Mouse (Mus musculus) kidney, postnatal 0 days (tissue): ENCODE results near the gene Mpv17l2. TPM values are rescaled to one million over a fixed set of nuclear protein-coding genes. Genes with fewer than 3 reads are reported as not detected.

ENCODE experiments used
- ATAC-seq: fragments of 200-750 bp; cut with Nextera tagmentation; replicated peaks from 2 replicates; pipeline ENCODE4 v1.8.0; 2017; ENCODE audit warnings: low read depth, moderate number of reproducible peaks, moderate TSS enrichment, moderate library complexity; ENCODE audit not compliant: low FRiP score
- DNase-seq: peaks from one replicate; pipeline ENCODE4 v3.0.0-alpha.2; 2016; ENCODE audit warnings: low spot score
- H3K27ac ChIP-seq: fragments of 300-500 bp; sonication (generic); 2 replicates; pipeline ENCODE4 v1.5.1; 2014; ENCODE audit warnings: mild to moderate bottlenecking
- H3K27me3 ChIP-seq: fragments of 300-500 bp; sonication (generic); 2 replicates; pipeline ENCODE4 v1.6.1; 2014; ENCODE audit warnings: low read length, mixed read lengths; ENCODE audit not compliant: insufficient read depth
- H3K36me3 ChIP-seq: fragments of 300-500 bp; sonication (generic); 2 replicates; pipeline ENCODE4 v1.6.1; 2014; ENCODE audit warnings: low read length, mixed read lengths; ENCODE audit not compliant: insufficient read depth
- H3K4me1 ChIP-seq: fragments of 300-500 bp; sonication (generic); replicated peaks from 2 replicates; pipeline ENCODE4 v1.6.1; 2014; ENCODE audit warnings: antibody characterized with exemption, low read length, mixed read lengths; ENCODE audit not compliant: insufficient read depth
- H3K4me2 ChIP-seq: fragments of 300-500 bp; sonication (generic); 2 replicates; pipeline ENCODE4 v1.6.1; 2014; ENCODE audit warnings: mild to moderate bottlenecking, low read length, moderate library complexity, mixed read lengths
- H3K4me3 ChIP-seq: fragments of 300-500 bp; sonication (generic); replicated peaks from 2 replicates; pipeline ENCODE4 v1.5.1; 2014; ENCODE audit warnings: low read depth, low read length
- H3K9ac ChIP-seq: fragments of 300-500 bp; sonication (generic); 2 replicates; pipeline ENCODE4 v1.6.1; 2014; ENCODE audit warnings: low read depth, low read length
- H3K9me3 ChIP-seq: fragments of 300-500 bp; sonication (generic); replicated peaks from 2 replicates; pipeline ENCODE4 v1.6.1; 2016; ENCODE audit warnings: low read length, inconsistent platforms, mixed read lengths
- CTCF ChIP-seq: IDR thresholded peaks from 2 replicates; pipeline ENCODE4 v1.5.1; 2016; ENCODE audit warnings: antibody characterized with exemption, low read depth, mild to moderate bottlenecking, moderate library complexity
- WGBS: fragments of 180-500 bp; shearing (Covaris S2); extraction: QIAGEN DNeasy Blood & Tissue Kit; methylation state at CpG from one replicate; pipeline ENCODE4 v1.1.7; 2014; 5-methylcytosine and 5-hydroxymethylcytosine counted together
- polyA plus RNA-seq: library from polyadenylated mRNA; unstranded; fragments of >200 nt; fragmentation: Nextera tagmentation; extraction: Ambion mirVana; gene quantifications from 2 replicates; pipeline ENCODE4 v1.2.1, GENCODE M21; 2015

The Mpv17l2 gene
- polyA plus RNA-seq, 1 experiment from 2014 or later, result 78.2 TPM

DNA sequence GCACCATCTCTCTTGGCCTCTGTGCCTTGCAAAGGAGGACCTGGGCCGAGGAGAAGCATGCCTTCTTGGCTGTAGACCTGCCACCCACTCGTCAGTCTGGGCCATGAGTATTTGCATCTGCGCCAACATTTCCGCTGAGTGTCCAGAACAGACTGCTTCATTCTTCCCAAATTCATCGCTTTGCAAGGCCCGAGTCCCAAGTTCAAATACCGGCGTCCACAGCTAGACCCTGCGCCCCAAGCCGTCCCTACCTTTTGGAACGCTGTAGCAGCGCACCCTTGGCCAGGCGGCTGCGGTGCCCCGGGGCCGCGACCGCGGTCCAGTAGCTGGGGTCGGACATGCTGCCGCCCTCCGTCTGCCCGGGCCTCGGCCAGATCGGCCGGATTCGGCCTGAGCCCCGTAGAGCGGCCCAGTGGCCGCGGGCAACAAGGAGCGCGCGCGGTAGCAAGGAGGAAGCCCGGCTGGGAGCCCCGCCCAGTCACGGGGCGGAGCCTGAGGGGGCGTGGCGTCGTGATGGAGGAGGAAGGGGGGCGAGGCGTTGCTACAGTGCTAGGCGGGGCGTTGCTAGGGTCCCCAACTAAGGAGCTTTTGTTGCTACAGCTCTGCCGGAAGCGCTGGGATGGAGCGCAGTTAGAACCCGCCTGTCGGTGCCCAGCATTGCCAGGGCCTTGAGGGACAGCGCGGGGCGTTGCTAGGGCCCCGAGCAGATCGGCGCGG, 31.4 kb upstream of the Mpv17l2 start:
- H3K4me2 ChIP-seq, result peak overlapping the region; percentile 80
- H3K9me3 ChIP-seq, result no peaks in the 10 kb centered on the region
- H3K9ac ChIP-seq, result peak overlapping the region; percentile 83
- H3K27ac ChIP-seq, result peak overlapping the region; percentile 86
- ATAC-seq, result peak; percentile 81
- no peak for TF ChIP-seq CTCF
- H3K27me3 ChIP-seq, result no peaks in the 10 kb centered on the region
- 4% methylated on average over 58 of the region's 58 CpGs for WGBS
- H3K36me3 ChIP-seq, result peaks cover 13% of the 10 kb centered on the region; the same call in 1 of the 2 replicates
- DNase-seq, result peak; percentile 98
- H3K4me1 ChIP-seq, result peaks cover 23% of the 10 kb centered on the region
- peak overlapping the region; percentile 70 for H3K4me3 ChIP-seq

DNA sequence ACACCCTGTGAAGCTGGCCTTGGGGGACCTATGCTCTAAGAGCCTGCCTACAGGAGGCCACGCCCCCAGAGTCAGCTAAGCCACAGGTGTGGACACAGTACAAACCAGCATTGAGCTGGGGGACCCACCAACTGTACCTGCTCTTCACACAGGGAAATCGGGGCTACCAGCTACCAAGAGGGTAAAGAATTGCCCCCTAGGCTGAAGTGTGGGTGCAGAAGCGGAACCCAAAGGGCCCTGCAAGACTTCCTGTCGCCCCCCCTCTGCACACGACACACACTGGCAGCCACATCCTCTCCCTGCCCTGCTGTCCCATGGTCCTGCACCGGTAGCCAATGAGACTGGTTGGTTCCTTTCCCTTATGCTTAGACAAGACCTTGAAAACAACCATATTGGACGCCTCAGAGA, 30.6 kb upstream of the Mpv17l2 start:
- Histone ChIP-seq H3K4me3 (peak overlapping the region; percentile 70), H3K27ac (peak overlapping the region; percentile 86; the same call in 1 of the 2 replicates), H3K4me2 (peak overlapping the region; percentile 80), H3K9ac (peak overlapping the region; percentile 83), H3K27me3 (no peaks in the 10 kb centered on the region), H3K9me3 (no peaks in the 10 kb centered on the region), H3K36me3 (peaks cover 14% of the 10 kb centered on the region; the same call in 1 of the 2 replicates), H3K4me1 (peaks cover 18% of the 10 kb centered on the region)
- WGBS, result 36% methylated on average over 7 of the region's 7 CpGs
- no peak for TF ChIP-seq CTCF
- DNase-seq (no peak), ATAC-seq (no peak)

DNA sequence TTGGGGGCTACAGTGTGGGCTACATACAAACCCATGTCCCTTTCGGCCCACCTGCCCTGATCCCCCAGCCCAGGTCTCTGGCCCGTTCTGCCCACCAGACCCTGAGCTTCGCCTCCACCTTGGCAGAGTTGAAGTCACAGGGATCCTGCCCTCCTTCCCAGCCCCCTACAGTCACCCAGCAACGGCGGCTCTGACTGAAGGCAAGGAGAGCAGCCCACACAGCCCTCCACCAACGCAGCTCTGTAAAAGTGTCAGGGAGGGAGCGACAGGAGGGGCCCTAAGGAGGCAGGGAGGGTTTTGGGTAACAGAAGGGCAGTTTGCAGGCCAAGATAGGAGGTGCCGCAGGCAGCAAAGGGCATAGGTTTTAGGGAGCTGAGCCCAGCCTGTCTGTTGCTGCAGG, 30.1 kb upstream of the Mpv17l2 start:
- WGBS, result 23% methylated on average over 8 of the region's 8 CpGs
- peaks cover 19% of the 10 kb centered on the region; the same call in 1 of the 2 replicates for H3K36me3 ChIP-seq
- no peaks in the 10 kb centered on the region for H3K27me3 ChIP-seq
- peak overlapping the region; percentile 80 for H3K4me2 ChIP-seq
- H3K27ac ChIP-seq, result no peak overlapping the region
- H3K4me1 ChIP-seq, result peaks cover 18% of the 10 kb centered on the region
- ATAC-seq (no peak), DNase-seq (peak; percentile 59)
- no peaks in the 10 kb centered on the region for H3K9me3 ChIP-seq
- H3K9ac ChIP-seq, result peak overlapping the region; percentile 83
- TF ChIP-seq CTCF, result no peak
- H3K4me3 ChIP-seq, result 0 out of 2 replicates have a peak overlapping the region, but pooled peaks have one; percentile 70

DNA sequence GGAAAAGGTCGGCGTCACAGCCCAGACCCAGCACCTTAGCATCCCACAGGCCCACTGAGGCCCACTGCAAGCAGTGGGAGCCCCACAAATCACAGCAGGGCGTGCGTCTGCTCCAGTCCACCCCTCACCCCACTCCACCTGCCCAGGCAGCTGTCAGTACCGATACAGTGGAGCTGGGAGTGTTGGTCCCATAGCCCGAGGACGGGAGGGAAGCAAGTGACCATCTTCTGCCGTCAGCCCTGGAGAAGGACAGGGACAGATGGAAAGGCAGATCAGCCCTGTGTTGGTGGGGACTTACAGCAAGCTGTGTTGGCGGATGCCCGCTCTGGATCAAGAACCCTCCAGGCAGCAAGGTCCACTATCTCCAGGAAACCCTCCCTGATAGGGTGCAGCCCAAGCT, 28.3 kb upstream of the Mpv17l2 start:
- Histone ChIP-seq H3K9me3 (no peaks in the 10 kb centered on the region), H3K4me3 (no peak overlapping the region), H3K4me1 (peaks cover 18% of the 10 kb centered on the region), H3K9ac (no peak overlapping the region), H3K27ac (no peak overlapping the region), H3K27me3 (no peaks in the 10 kb centered on the region), H3K4me2 (no peak overlapping the region), H3K36me3 (peaks cover 31% of the 10 kb centered on the region)
- no peak for TF ChIP-seq CTCF
- no peak for DNase-seq
- no peak for ATAC-seq
- 79% methylated on average over 10 of the region's 10 CpGs for WGBS

DNA sequence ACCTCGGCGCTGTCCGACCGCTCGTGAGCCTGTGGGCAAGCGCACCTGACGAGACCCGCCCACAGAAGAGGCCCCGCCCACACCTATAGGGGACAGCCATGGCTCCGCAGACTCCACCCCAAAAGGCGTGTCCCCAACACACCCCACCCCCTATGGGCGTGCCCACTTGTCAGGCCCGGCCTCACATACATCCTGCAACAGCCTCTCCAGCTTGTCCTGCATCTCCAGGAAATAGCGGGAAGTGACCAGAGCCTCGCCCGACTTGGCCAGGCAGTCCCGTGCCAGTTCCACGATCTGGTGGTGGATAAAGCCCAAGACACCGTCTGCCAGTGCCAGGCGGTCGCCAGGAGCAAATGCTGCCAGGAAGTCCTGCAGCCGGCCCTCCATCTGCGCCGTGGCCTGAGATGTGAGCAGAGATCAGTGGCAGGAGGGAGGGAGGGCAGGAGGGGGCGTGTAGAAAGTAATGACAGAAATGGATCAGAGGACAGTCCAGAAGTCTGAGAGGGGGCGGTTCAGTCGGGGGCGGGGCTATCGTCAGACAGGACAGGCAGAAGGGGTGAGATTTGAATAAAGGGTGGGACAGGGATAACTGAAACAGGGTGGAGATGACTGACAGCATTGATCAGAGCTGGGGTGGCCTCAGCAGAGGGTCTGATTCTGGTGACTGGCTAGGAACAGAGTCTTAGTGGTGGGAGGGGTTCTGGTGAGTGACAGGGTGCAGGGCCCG, 27.4 kb upstream of the Mpv17l2 start:
- peak; percentile 24; the same call in 1 of the 2 replicates for ATAC-seq
- peaks cover 39% of the 10 kb centered on the region for H3K36me3 ChIP-seq
- 0 out of 2 replicates have a peak overlapping the region, but pooled peaks have one; percentile 1 for H3K4me3 ChIP-seq
- no peaks in the 10 kb centered on the region for H3K27me3 ChIP-seq
- no peaks in the 10 kb centered on the region for H3K9me3 ChIP-seq
- WGBS, result 32% methylated on average over 30 of the region's 30 CpGs
- DNase-seq, result peak; percentile 61
- no peak overlapping the region for H3K27ac ChIP-seq
- H3K4me1 ChIP-seq, result peaks cover 17% of the 10 kb centered on the region
- no peak for TF ChIP-seq CTCF
- 0 out of 2 replicates have a peak overlapping the region, but pooled peaks have one; percentile 7 for H3K4me2 ChIP-seq
- no peak overlapping the region for H3K9ac ChIP-seq

DNA sequence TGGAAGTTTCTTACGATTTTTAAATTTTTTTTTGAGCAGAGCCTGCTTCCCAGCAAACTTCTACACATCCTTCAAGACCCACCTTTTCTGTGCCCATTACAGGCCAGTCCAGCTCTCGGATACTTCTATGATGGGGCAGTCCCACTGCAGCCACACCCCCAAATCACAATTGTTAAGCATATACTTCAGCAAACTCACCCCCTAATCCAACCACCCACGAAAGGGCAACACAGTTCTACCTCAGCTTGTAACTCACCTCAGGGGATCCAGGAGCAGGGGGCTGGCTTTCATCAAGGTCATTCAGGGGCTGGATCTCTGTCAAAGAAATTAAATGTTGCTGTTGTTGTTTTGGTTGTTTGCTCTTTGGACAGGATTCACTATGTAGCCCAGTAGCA, 26.3 kb upstream of the Mpv17l2 start:
- Histone ChIP-seq H3K9ac (peak overlapping the region; percentile 31), H3K4me2 (no peak overlapping the region), H3K9me3 (no peaks in the 10 kb centered on the region), H3K36me3 (peaks cover 42% of the 10 kb centered on the region), H3K4me1 (peaks cover 11% of the 10 kb centered on the region), H3K27me3 (no peaks in the 10 kb centered on the region), H3K27ac (no peak overlapping the region), H3K4me3 (no peak overlapping the region)
- no peak for ATAC-seq
- no peak for TF ChIP-seq CTCF
- no peak for DNase-seq
- 83% methylated on average over 3 of the region's 3 CpGs for WGBS
